Mouse (Mus musculus) T-helper 2 cell (primary cell): ENCODE measurements around the gene Trim75.

Source experiments
- in situ Hi-C: fragments of 300-600 bp; cut with MboI, MseI; formaldehyde crosslinking; loops from one replicate; pipeline ENCODE4 v1.15.1; 2025; ENCODE audit warnings: high pct_unique_total_duplicates

Trim75 gene

GRCm38 (mm10) chr8:64944831-64945230, 42.8 kb downstream of the Trim75 start:
- in situ Hi-C loops: loop anchor here (5.0 kb wide), 2 partner anchors 93 to 213 kb away; partner anchors contain the start of genes Klhl2 and Msmo1

GRCm38 (mm10) chr8:64942946-64943345, 44.7 kb downstream of the Trim75 start:
- in situ Hi-C loops: loop anchor here (5.0 kb wide), 2 partner anchors 91 to 211 kb away; partner anchors contain the start of genes Klhl2 and Msmo1

- in situ Hi-C loops: loop anchor here (5.0 kb wide), 2 partner anchors 89 to 209 kb away; partner anchors contain the start of genes Klhl2 and Msmo1
Observed at GRCm38 (mm10) chr8:64941495-64941894, 46.1 kb downstream of the Trim75 start.

GRCm38 (mm10) chr8:64941019-64941418, 46.6 kb downstream of the Trim75 start:
- in situ Hi-C loops: loop anchor here (5.0 kb wide), 2 partner anchors 89 to 209 kb away; partner anchors contain the start of genes Klhl2 and Msmo1

- in situ Hi-C loops: loop anchor here (5.0 kb wide), 2 partner anchors 48 to 313 kb away; no protein-coding TSS in a partner anchor
Observed at GRCm38 (mm10) chr8:64934997-64935396, 52.6 kb downstream of the Trim75 start.
